Mouse (Mus musculus): Measurements from ENCODE around the gene C1ra.

DNA sequence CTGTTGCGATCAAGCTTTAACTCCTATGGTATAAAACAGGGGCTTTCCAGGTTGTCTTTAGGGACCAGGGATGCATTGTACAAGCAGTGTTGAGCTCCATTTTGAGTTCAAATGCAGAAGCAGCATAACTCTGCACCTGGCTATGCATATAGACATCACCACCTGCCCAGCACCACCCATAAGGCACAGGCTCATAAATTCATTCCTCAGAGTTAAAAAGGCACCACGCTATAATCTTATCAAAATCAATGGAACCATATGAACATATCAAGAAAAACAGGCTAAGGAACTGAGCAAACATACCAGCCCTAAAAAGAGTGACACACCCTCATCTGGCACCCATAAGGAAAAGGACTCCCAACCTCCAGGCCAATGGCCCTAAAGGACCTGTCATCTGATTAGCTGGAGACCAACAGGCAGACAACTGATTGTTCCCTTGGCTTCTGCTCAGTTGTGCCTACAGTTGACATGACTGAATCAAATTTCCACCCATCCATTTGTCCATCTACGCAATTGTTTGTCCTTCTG lies 36.9 kb downstream of the C1ra start:
- TF ChIP-seq CEBPB (IDR thresholded peaks at IDR 0.05; ENCODE audit: insufficient read depth, poor library complexity, severe bottlenecking) = no peak
- TF ChIP-seq POLR2A (IDR thresholded peaks at IDR 0.05; ENCODE audit: insufficient read length, low read depth) = no peak
- no peak for TF ChIP-seq TCF12 (IDR thresholded peaks at IDR 0.05; ENCODE audit: insufficient read depth, poor library complexity, severe bottlenecking)
- no peak for TF ChIP-seq USF1 (IDR thresholded peaks at IDR 0.05; ENCODE audit: low read depth)

Data from myocyte (in vitro differentiated cells).